Mouse (Mus musculus): ENCODE measurements around the gene Hnrnpu. TPM values are rescaled to one million over a fixed set of nuclear protein-coding genes. Genes with fewer than 3 reads are reported as not detected.

The Hnrnpu gene
- 284 and 334 TPM in 2 replicates for polyA plus RNA-seq (2014; fragmentation: Nextera tagmentation; extraction: Ambion mirVana)

- Histone ChIP-seq H3K4me1 (ENCODE audit: control insufficient read depth, insufficient read depth, low read length) (peaks cover 13% of the 10 kb centered on the region), H3K9ac (ENCODE audit: low read length) (peak within 1 kb of the TSS; percentile 100), H3K4me2 (ENCODE audit: low read length) (peak within 1 kb of the TSS; percentile 70), H3K4me3 (ENCODE audit: low read depth, low read length) (peak within 1 kb of the TSS; percentile 100), H3K9me3 (replicated peaks; ENCODE audit: control insufficient read depth, low read length) (no peaks in the 10 kb centered on the region), H3K27me3 (replicated peaks; ENCODE audit: control insufficient read depth, insufficient read depth, low read length) (no peaks in the 10 kb centered on the region), H3K36me3 (ENCODE audit: control insufficient read depth, insufficient read depth, low read length) (peaks cover 25% of the 10 kb centered on the region), H3K27ac (ENCODE audit: low read depth, low read length) (peak within 1 kb of the TSS; percentile 99)
- peak; percentile 85 for ATAC-seq
- WGBS, result under 1% methylated on average over 68 of the region's 73 CpGs
- DNase-seq (ENCODE audit: low spot score), result peak; percentile 98
Measured at GRCm38 (mm10) chr1:178337551-178338317, at the start of gene Hnrnpu. Gene Hnrnpu (minus strand): TSS chr1:178337797.

GRCm38 (mm10) chr1:178382165-178382564, 44.6 kb upstream of the Hnrnpu start:
- H3K27ac ChIP-seq (ENCODE audit: low read depth, low read length), result no peak overlapping the region
- H3K4me1 ChIP-seq (ENCODE audit: control insufficient read depth, insufficient read depth, low read length), result no peaks in the 10 kb centered on the region
- H3K36me3 ChIP-seq (ENCODE audit: control insufficient read depth, insufficient read depth, low read length), result no peaks in the 10 kb centered on the region
- H3K4me2 ChIP-seq (ENCODE audit: low read length), result no peak overlapping the region
- H3K27me3 ChIP-seq (replicated peaks; ENCODE audit: control insufficient read depth, insufficient read depth, low read length), result no peaks in the 10 kb centered on the region
- ATAC-seq (no peak), DNase-seq (ENCODE audit: low spot score) (no peak)
- H3K9me3 ChIP-seq (replicated peaks; ENCODE audit: control insufficient read depth, low read length), result no peaks in the 10 kb centered on the region
- no peak overlapping the region for H3K9ac ChIP-seq (ENCODE audit: low read length)
- H3K4me3 ChIP-seq (ENCODE audit: low read depth, low read length), result no peak overlapping the region

- no peaks in the 10 kb centered on the region for H3K9me3 ChIP-seq (replicated peaks; ENCODE audit: control insufficient read depth, low read length)
- 82% methylated on average over 1 of the region's 1 CpGs for WGBS
- no peak overlapping the region for H3K9ac ChIP-seq (ENCODE audit: low read length)
Measured at GRCm38 (mm10) chr1:178379224-178379623, 41.6 kb upstream of the Hnrnpu start.

DNA sequence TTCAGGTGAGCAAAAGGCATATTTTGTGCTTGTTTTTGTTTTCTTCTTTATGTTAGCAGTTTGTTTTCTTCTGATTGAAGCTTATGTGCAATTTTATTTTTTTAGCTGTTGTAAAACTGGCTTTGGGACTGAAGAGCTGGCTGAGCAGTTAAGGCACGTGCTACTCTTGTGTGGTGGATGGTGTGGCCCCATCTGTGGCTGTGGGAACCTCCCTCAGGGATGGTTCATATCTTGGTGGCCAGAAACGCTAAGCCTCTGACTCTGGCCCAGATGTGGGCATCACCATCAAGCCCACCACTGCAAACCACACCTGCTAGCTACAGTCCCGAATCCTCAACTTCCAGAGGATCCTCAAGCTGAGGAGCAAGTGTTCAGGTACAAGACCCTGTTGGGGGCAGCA, 40.5 kb upstream of the Hnrnpu start:
- H3K9me3 ChIP-seq (replicated peaks; ENCODE audit: control insufficient read depth, low read length), result no peaks in the 10 kb centered on the region
- WGBS, result 81% methylated on average over 3 of the region's 3 CpGs
- DNase-seq (ENCODE audit: low spot score), result no peak
- no peak overlapping the region for H3K4me2 ChIP-seq (ENCODE audit: low read length)
- no peak for ATAC-seq
- H3K27ac ChIP-seq (ENCODE audit: low read depth, low read length), result no peak overlapping the region
- no peak overlapping the region for H3K4me3 ChIP-seq (ENCODE audit: low read depth, low read length)
- H3K27me3 ChIP-seq (replicated peaks; ENCODE audit: control insufficient read depth, insufficient read depth, low read length), result no peaks in the 10 kb centered on the region
- H3K4me1 ChIP-seq (ENCODE audit: control insufficient read depth, insufficient read depth, low read length), result no peaks in the 10 kb centered on the region
- no peak overlapping the region for H3K9ac ChIP-seq (ENCODE audit: low read length)
- no peaks in the 10 kb centered on the region for H3K36me3 ChIP-seq (ENCODE audit: control insufficient read depth, insufficient read depth, low read length)

More at GRCm38 (mm10) chr1:178379224-178379623, 41.6 kb upstream of the Hnrnpu start:
- no peaks in the 10 kb centered on the region for H3K36me3 ChIP-seq (ENCODE audit: control insufficient read depth, insufficient read depth, low read length)
- H3K27ac ChIP-seq (ENCODE audit: low read depth, low read length), result no peak overlapping the region
- no peak overlapping the region for H3K4me3 ChIP-seq (ENCODE audit: low read depth, low read length)
- ATAC-seq (no peak), DNase-seq (ENCODE audit: low spot score) (no peak)
- no peaks in the 10 kb centered on the region for H3K4me1 ChIP-seq (ENCODE audit: control insufficient read depth, insufficient read depth, low read length)
- H3K27me3 ChIP-seq (replicated peaks; ENCODE audit: control insufficient read depth, insufficient read depth, low read length), result no peaks in the 10 kb centered on the region
- H3K4me2 ChIP-seq (ENCODE audit: low read length), result no peak overlapping the region

DNA sequence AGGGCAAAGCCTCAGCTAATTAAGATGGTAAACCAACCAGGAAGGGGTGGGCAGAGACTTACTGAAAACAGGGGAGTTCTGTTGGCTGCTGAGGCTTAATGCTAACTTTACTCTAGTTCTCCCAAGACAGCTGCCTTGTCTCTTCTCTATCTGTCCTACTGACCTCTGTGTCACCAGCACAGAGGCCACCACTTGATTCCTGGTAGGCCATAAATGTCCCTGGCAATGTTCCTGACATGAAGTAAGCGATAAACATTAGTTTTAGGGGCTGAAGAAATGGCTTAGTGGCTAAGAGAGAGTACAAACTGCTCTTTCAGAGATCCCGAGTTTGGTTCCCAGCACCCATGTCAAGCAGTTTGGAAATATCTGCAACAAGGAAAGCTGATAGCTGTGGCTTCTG, 39.3 kb upstream of the Hnrnpu start:
- Histone ChIP-seq H3K36me3 (ENCODE audit: control insufficient read depth, insufficient read depth, low read length) (no peaks in the 10 kb centered on the region), H3K9me3 (replicated peaks; ENCODE audit: control insufficient read depth, low read length) (no peaks in the 10 kb centered on the region), H3K4me2 (ENCODE audit: low read length) (no peak overlapping the region), H3K27ac (ENCODE audit: low read depth, low read length) (no peak overlapping the region), H3K4me1 (ENCODE audit: control insufficient read depth, insufficient read depth, low read length) (no peaks in the 10 kb centered on the region), H3K27me3 (replicated peaks; ENCODE audit: control insufficient read depth, insufficient read depth, low read length) (no peaks in the 10 kb centered on the region), H3K4me3 (ENCODE audit: low read depth, low read length) (no peak overlapping the region), H3K9ac (ENCODE audit: low read length) (no peak overlapping the region)
- ATAC-seq (no peak), DNase-seq (ENCODE audit: low spot score) (no peak)
- 84% methylated on average over 2 of the region's 2 CpGs for WGBS

- Histone ChIP-seq H3K27me3 (replicated peaks; ENCODE audit: control insufficient read depth, insufficient read depth, low read length) (no peaks in the 10 kb centered on the region), H3K9ac (ENCODE audit: low read length) (no peak overlapping the region), H3K36me3 (ENCODE audit: control insufficient read depth, insufficient read depth, low read length) (no peaks in the 10 kb centered on the region), H3K27ac (ENCODE audit: low read depth, low read length) (no peak overlapping the region), H3K4me2 (ENCODE audit: low read length) (no peak overlapping the region), H3K4me3 (ENCODE audit: low read depth, low read length) (no peak overlapping the region), H3K9me3 (replicated peaks; ENCODE audit: control insufficient read depth, low read length) (no peaks in the 10 kb centered on the region), H3K4me1 (ENCODE audit: control insufficient read depth, insufficient read depth, low read length) (no peaks in the 10 kb centered on the region)
- no peak for DNase-seq (ENCODE audit: low spot score)
- 85% methylated on average over 2 of the region's 2 CpGs for whole genome bisulfite sequencing
- no peak for ATAC-seq
Measured at GRCm38 (mm10) chr1:178376061-178376460, 38.5 kb upstream of the Hnrnpu start.

- Histone ChIP-seq H3K4me3 (ENCODE audit: low read depth, low read length) (no peak overlapping the region), H3K27me3 (replicated peaks; ENCODE audit: control insufficient read depth, insufficient read depth, low read length) (no peaks in the 10 kb centered on the region)
- no peak for ATAC-seq
Measured at GRCm38 (mm10) chr1:178375381-178375780, 37.8 kb upstream of the Hnrnpu start.

GRCm38 (mm10) chr1:178372681-178373080, 35.1 kb upstream of the Hnrnpu start:
- H3K9ac ChIP-seq (ENCODE audit: low read length), result no peak overlapping the region
- DNase-seq (ENCODE audit: low spot score), result no peak

More at GRCm38 (mm10) chr1:178375381-178375780, 37.8 kb upstream of the Hnrnpu start:
- no peak for DNase-seq (ENCODE audit: low spot score)
- Histone ChIP-seq H3K36me3 (ENCODE audit: control insufficient read depth, insufficient read depth, low read length) (no peaks in the 10 kb centered on the region), H3K27ac (ENCODE audit: low read depth, low read length) (no peak overlapping the region), H3K4me1 (ENCODE audit: control insufficient read depth, insufficient read depth, low read length) (no peaks in the 10 kb centered on the region), H3K9me3 (replicated peaks; ENCODE audit: control insufficient read depth, low read length) (no peaks in the 10 kb centered on the region), H3K4me2 (ENCODE audit: low read length) (no peak overlapping the region), H3K9ac (ENCODE audit: low read length) (no peak overlapping the region)

GRCm38 (mm10) chr1:178369272-178369651, 31.7 kb upstream of the Hnrnpu start:
- H3K4me2 ChIP-seq (ENCODE audit: low read length), result peak overlapping the region; percentile 72
- peak overlapping the region; percentile 58 for H3K9ac ChIP-seq (ENCODE audit: low read length)
- 2% methylated on average over 11 of the region's 11 CpGs for WGBS
- H3K9me3 ChIP-seq (replicated peaks; ENCODE audit: control insufficient read depth, low read length), result no peaks in the 10 kb centered on the region
- peak; percentile 78 for ATAC-seq
- H3K27ac ChIP-seq (ENCODE audit: low read depth, low read length), result peak overlapping the region; percentile 63
- H3K4me3 ChIP-seq (ENCODE audit: low read depth, low read length), result peak overlapping the region; percentile 41
- 0 out of 2 replicates have a peak, but pooled peaks cover 2% of the 10 kb centered on the region for H3K4me1 ChIP-seq (ENCODE audit: control insufficient read depth, insufficient read depth, low read length)
- DNase-seq (ENCODE audit: low spot score), result peak; percentile 57
- H3K36me3 ChIP-seq (ENCODE audit: control insufficient read depth, insufficient read depth, low read length), result no peaks in the 10 kb centered on the region
- no peaks in the 10 kb centered on the region for H3K27me3 ChIP-seq (replicated peaks; ENCODE audit: control insufficient read depth, insufficient read depth, low read length)

More at GRCm38 (mm10) chr1:178372681-178373080, 35.1 kb upstream of the Hnrnpu start:
- H3K4me3 ChIP-seq (ENCODE audit: low read depth, low read length), result no peak overlapping the region
- H3K36me3 ChIP-seq (ENCODE audit: control insufficient read depth, insufficient read depth, low read length), result no peaks in the 10 kb centered on the region
- no peak for ATAC-seq
- H3K4me1 ChIP-seq (ENCODE audit: control insufficient read depth, insufficient read depth, low read length), result 0 out of 2 replicates have a peak, but pooled peaks cover 2% of the 10 kb centered on the region
- no peaks in the 10 kb centered on the region for H3K27me3 ChIP-seq (replicated peaks; ENCODE audit: control insufficient read depth, insufficient read depth, low read length)
- H3K9me3 ChIP-seq (replicated peaks; ENCODE audit: control insufficient read depth, low read length), result no peaks in the 10 kb centered on the region
- no peak overlapping the region for H3K27ac ChIP-seq (ENCODE audit: low read depth, low read length)
- 93% methylated on average over 4 of the region's 4 CpGs for WGBS
- no peak overlapping the region for H3K4me2 ChIP-seq (ENCODE audit: low read length)
